Mouse (Mus musculus): ENCODE measurements around the gene Immp2l. TPM values are rescaled to one million over a fixed set of nuclear protein-coding genes. Genes with fewer than 3 reads are reported as not detected.

Immp2l gene
- 14.2 and 14.9 TPM in 2 replicates for polyA plus RNA-seq (2012; rRNA removed; ENCODE audit: low replicate concordance)

GRCm38 (mm10) chr12:41023511-41024421, at the start of gene Immp2l:
TSS of gene Immp2l (plus strand) at chr12:41024090.

GRCm38 (mm10) chr12:41486331-41486730, 462.4 kb downstream of the Immp2l start, which contains the start of gene Lrrn3:
TSS of gene Lrrn3 (minus strand) at chr12:41486431.

